Mouse (Mus musculus) cerebellum, adult 8-10 months (tissue): ENCODE results near the gene Cpne5.

Source experiments
- DNase-seq: peaks from one replicate; pipeline ENCODE4 v3.0.0; 2022

Gene Cpne5

DNA sequence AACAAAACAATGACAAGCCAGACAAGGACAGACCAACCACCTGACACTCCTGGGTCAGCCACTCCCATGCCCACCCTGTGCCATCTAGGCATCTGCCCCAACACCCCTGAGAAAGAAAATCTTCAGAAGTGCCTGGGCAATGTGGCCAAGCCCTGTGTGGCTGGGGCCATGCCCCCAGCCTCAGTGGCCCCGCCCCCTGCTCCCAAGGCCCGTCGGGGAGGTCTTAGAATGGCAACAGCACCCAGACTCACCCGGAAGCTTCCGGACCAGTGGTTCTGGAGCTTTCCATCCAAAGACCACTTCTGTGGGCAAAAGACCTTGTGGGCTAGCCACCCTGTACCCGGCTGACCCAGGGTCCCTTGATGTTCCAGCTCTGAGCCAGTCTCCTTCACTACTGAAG lies 35.4 kb downstream of the Cpne5 start:
- DNase-seq, result no peak

DNA sequence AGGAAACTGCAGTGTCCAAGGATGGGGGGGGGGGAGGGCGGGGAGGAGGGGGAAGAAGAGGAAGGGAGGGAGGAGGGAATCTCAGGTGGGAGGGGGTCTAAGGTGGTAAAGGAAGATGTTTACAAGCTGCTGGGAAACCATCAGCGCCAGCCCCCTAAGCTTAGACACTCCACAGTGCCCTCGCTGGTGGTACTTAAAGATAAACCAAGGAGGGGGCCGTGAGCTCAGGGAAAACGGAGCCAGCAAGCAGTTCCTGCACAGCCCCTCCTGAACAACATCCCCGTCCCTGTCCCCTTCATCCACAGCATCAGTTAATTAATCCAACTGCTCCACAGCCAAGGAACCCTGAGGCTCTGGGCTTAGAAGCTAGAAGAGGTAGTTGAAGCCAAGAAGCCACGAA lies 38.1 kb downstream of the Cpne5 start:
- no peak for DNase-seq

DNA sequence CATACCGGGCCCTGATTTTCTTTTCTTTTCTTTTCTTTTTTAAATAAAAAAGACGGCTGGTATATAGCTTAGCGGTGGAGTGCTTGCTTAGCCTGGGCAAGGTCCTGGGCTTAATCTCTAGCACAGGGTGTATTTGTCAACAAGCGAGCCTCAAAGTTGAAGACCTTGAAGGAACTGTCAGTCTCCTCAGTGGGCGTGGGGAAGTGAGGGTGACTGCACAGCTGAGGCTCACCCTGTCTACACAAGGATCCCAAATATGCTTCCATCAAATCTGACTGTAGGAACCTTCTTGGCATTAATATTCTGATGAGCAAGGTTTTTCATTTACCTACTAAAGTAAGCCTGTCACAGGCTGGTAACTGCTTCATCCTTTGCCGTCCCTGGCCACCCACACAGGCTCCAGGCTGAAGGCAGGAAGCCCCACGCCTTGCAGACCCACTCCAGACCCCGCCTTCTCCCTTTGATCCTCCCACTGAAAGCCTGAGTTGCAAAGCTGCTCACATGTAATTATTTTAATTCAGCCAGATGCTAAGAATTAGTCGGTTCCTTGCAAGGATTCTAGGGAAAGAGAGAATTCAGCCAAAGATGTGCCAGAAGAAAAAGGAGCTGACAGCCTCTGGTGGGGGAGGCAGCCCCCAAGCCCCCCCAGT lies 38.7 kb downstream of the Cpne5 start:
- no peak for DNase-seq

DNA sequence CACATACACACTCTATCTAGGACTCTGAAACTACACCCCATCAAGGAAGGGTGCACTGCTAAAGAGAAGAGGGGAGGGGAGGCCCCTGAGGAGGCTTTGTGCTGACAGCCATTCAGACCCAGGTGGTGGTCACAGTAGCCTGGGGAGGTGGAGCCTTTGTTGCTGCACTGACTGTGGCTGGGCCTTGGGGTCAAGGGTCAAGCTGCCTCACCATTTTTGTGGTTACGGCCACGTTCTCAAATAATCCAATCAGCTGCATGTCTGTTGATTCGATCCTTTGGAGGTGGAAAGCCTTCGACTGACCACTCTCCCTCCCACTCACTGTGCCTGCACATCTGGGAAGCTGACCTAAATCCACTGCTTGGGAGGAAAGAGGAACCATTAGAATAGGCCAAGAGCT lies 42.4 kb downstream of the Cpne5 start:
- DNase-seq, result no peak

DNA sequence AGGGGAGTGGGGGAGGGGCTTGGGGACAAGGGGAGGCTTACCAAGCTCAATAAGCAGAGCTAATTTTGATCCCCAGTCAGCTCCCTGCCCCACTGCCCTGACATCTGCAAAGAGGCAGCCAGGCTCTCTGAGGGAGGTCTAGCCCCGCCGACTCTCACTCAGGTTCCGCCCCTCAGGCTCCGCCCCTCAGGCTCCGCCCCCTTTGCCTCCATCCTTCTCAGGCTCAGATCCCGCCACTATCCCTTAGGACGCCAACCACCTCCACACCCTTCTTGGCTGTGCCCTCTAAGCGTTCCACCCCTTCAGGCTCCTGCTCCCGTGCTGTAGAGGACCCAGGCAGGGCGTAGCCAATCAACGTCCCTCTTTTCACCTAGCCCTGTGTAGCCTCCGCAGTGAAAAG lies 49.0 kb downstream of the Cpne5 start:
- no peak for DNase-seq

DNA sequence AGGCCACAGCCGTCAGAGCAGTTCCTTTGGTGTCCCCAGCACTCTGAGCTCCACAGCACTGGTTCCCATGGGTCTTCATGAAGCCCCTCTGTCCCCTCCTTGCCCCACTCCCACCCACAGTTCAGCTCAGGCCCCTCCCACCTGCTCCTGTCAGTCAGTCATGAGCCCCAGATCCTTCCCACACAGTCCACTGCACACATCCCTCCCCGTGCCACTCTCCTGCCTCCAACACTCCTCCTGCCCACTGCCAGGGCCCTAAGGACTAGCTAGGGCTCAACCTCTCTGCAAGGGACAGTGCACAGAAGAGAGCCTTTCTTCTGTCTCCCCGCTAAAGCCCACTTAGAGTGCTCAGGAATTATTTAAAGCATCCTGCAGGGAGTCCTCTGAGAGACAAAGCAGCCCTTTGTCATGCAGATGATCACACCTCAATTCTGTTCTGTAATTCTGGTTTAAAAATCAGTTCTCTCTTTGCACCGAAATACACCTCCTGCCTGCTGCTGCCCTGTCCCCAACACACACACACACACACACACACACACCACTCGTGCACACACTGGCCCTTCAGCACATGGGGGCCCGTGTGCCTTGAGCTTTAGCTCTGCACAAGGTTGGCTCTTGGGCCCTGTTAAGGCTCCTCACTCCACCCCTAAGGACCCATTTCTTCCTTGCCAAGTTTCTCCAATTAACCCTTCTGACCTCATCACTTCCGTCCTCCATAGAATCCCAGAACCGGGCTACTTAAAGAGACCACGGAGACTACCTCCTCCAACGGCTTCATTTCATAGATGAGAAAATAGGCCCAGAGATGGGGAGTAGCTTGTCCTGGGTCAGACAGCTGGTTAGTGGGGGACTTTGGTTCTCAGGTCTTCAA lies 50.7 kb downstream of the Cpne5 start:
- DNase-seq, result no peak

DNA sequence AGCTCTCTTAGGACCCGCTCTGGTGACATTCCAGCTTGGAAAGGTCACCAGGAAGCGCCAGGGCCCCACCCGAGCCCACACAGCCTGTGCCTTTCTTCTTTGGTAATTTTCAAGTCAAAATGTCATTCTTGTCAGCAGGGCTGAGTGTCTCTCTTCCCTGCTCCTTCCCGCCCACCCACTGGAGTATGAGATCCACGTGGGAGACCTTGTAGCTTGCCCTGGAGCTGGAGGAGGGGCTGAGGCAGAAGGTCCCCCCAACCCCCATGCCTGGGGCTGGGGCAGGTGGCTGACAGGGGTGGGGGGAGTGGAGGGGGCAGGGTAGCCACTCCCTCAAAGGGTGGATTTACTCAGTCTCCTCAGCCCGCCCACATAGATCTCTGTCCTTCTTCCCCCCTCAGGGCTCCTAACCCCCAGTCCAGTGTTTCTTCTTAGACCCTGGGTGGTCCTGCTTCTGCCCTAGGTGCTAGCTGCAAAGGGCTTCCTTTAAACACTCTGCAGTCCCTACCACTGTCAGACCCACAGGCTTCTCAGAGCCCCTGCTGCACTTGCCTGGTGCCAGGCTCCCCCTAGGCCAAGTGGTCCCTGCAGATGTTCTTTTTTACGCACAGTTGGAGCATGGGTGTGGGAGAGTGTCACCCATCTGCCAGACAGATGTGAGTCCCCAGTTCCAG lies 52.5 kb downstream of the Cpne5 start:
- DNase-seq, result no peak

DNA sequence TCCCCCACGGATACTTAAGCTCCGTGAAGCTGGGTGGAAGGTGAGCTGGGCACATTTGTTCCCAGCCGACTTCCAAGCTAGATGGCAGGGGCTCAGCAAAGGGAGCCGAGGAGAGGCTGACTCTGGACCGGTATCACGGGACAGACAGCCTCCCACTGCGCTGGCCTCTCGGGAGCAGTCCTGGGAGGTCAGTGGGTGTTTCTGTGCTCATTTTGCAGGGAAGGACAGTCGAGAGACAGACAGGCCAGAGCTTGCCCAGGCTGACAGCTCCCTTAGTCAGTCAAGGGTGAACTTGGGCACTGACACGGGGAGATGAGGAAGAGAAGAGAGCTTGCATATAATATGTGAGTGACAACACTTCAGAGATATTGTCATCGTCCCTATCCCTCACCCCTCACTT lies 54.8 kb downstream of the Cpne5 start:
- no peak for DNase-seq

DNA sequence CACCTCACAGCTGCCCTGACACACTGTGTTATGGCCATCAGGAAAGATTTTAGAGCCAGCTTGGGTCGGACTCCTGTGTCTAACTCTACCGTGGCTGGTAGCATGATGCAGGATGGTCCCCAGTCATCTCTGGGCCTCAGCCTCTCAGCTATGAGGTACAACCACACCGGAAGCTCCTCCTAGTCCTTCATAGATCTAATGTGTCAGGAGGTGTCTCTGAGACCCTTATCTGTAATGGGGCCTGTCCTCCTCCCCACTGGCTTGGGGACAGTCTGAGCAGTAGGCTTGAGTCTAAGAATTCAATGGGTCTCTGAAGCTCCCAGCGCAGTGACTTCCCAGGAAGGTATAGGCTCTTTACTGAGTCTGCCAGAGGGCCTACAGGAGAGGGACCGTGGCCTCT lies 56.2 kb downstream of the Cpne5 start:
- no peak for DNase-seq

DNA sequence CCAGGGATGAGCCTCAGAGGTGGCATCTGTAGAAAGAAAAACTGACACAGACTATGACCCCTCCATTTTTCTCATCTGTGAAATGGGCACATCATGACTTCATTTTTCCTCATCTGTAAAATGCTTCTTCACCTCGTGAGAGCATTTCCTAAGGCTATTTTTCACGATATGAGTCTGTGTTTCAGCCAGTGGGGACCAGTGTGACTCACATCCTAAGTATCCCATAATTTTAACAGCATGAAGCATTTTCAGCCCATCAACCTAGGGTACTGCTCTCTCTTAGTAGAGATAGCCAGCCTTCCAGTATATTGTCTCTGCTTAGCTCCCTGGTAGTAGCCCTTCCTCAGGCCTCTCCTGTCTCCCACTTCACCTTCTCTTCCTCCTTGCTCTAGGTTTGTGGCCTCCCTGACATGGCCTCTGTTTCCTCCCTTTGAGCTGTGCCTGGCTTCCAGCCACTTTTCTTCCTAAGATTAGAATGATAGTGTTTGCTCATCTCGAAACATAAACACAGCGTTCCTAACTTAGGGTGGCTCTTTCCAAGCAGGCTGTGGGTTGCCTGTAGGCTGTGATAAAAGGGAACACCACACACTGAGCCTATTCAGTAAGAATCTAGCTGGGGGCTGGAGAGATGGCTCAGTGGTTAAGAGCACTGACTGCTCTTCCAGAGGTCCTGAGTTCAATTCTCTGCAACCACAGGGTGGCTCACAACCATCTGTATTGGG lies 57.4 kb downstream of the Cpne5 start:
- no peak for DNase-seq

DNA sequence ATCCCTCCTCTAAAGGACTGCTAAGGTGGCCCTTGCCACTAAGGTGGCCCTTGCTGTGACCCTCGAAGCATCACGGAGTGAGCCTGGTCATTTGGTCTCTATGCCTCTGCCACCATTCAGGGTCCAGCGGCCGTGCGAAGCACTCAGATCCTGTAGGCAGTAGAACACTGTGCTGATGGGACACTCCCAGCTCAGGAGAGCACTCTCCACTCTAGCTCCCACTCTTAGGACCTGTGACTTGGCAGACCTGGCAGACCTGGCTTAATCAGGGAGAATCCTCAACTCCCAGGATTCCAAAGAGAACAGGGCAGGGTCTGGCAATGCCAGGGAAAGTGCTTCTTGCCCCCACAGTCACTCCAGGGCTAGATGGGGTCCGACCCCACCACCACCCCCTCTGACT lies 58.0 kb downstream of the Cpne5 start:
- DNase-seq, result no peak

DNA sequence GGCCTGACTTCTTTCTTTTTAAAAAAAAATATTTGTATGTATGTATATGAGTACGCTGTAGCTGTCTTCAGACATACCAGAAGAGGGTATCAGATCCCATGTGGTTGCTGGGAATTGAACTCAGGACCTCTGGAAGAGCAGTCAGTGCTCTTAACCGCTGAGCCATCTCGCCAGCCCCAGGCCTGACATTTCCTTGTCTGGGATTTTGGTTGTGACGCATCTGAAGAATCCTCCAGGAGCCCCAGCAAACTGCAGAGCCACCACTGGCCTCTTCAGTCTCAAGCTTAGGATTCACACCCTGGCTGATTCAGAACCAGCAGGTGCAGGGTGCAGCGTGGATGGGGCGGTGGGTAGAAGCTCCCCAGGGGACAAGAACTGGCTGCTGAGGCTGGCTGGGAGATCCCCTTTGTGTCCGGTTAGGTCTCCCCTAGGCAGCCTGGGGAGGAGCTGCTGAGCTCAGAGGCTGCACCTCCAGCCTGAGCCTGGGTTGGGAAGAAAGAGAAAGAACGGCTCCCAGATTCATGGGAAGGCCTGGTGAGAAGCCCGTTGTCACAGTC lies 59.4 kb downstream of the Cpne5 start:
- DNase-seq, result no peak

DNA sequence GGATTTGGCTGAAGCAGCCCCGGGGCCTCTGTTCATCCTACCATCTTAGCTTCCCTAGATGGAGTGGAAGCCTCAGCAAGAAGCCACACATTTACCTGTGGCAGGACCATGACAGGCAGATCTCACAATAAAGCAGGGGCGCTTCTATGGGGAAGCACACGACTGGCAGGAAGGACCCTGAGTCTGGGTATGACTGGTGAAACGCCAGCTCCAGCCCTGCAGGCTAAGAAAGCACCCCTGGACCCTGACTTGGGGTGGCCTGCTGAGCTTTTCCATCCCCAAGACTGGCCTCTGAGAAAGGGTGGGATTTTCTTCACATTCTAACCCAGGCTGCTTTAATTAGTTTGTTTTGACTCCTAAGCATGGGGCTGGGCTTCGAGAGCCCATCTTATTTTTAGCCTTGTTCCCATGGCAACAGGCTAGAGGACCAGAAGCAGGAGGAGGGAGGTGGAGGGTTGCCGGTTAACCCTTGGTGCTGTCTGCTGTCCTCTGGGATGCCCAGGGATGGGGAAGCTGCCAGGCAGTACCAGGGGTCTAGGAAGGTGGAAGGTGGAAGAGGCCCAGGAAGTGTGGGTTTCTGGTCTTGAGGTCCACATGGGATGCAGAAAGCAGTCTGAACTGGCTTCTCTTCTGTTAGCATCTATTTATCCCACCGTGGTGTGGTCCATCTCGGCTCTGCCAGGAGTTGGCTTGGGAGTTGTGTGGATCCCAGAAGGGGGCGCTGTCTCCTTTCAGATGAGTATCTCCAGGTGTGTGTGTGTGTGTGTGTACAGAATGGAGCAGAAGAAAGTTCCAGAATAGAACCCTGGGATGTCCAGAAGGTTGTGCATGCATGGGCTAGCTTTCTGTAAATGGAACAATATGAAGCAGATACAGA lies 61.3 kb downstream of the Cpne5 start:
- peak; percentile 37 for DNase-seq

DNA sequence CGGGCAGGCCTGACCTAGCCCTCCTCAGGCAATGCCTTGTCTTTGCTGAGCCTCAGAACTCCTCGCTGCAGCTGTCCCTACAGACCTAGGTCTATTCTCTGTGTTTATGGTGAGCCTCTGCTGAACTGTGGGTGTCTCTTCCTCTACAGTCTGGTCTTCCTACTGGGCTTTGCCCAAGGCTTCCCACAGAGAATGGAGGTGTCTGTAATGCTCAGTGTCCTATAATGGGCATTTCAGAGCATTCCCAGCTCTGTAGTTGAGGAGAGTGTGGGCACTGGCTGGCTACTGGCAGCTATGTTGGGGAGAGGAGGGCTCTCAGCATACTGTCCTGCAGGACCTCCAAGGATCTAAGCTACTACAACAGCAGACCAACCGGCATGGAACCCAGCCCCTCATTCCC lies 62.3 kb downstream of the Cpne5 start:
- DNase-seq, result no peak

DNA sequence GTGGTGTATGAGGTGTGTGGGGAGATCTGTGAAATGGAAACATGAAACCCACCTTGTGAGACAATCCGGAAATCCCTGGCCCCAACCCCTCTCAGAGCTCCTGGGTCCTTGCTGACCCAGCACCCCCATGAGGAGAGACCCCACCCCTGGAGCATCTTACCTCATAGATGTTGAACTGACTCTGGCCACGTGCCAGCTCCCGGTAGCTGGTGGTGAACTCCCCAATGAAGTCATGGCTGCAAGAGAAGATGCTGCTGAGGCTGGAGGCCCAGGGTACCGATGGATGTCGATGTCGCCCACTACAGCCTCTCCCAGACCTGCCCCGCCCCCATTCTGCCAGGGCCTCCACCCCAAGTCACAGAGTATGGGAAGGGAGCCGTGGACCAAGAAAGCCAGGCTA lies 64.8 kb downstream of the Cpne5 start:
- no peak for DNase-seq

DNA sequence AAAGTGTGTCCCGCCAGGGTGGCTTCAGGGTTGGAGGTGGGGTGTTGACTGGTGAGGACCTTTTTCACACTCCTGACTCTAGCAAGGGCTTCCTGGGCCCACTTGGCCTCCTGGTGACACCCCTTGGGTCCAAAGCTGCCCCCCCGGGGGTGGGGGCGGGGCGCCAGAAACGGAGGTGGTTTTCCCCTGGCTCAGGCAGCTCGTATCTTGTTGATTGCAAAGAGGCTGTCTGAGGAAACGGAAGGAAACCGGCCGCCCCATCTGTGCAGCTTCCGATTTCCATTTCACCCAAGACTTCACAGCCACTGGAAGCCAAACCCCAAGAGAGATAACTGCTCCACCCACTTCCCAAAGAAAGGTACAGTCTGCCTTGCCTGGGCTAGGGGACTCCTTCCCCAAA lies 65.9 kb downstream of the Cpne5 start:
- DNase-seq, result no peak

DNA sequence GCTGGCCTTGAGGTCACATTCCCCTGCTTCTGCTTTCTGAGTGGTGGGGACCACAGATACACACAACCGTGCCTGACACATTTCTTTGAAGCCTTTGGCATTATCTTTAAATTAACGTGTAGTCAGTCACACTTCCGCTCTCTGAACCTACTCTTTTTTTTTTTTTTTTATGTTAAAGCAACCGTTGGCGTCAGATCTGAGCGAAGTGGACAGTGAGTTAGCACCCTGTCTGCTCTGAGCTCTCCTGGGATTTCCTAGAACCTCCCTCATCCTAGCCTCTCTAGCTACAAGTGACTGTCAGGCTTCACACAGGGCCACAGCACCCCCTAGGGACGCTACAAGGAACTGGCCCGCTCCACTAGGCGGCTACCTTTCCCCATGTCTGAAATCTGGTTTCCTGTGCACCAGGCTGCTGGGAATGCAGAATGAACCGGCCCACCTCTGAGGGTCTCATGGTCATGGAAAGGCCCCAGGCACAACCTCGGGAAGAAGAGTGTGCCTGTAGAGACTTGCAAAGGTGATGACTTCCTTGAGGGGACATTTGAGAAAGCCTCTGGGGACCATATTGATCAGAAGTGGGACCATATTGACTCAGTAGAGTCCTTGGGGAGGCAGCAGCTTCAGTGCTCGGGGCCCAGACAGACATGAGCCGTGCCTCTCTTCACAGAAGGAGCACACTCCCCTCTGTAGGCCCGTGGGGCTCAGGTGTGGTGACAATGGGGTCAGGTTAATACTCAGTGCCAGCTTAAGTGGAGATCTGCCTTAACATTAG lies 66.8 kb downstream of the Cpne5 start:
- peak; percentile 71 for DNase-seq

DNA sequence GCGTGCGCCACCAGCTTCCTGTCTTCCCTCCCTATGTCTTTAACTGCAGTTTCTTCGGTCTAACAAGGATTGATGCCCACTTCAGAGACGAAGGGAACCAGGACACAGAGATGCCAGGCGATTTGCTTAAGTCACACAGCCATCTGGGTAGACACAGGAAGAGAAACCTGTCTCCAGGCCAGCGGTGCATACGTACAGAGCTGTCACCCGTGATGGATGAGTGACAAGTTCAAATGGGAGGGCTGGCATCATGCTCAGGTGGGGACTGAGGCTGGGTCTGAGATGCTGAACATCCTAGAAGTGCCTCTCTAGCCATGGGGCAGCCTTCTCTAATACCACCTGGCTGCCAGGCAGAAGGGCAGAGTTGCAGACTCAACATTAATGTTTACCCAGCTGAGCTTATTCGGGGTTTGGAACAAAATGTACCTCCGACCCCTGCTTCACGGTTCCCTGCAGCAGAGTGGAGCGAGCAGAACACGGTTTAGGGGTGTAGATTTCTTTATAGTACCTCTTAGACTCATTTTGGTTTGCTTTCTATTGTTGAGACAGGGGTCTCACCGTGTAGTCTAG lies 67.5 kb downstream of the Cpne5 start:
- DNase-seq, result no peak

DNA sequence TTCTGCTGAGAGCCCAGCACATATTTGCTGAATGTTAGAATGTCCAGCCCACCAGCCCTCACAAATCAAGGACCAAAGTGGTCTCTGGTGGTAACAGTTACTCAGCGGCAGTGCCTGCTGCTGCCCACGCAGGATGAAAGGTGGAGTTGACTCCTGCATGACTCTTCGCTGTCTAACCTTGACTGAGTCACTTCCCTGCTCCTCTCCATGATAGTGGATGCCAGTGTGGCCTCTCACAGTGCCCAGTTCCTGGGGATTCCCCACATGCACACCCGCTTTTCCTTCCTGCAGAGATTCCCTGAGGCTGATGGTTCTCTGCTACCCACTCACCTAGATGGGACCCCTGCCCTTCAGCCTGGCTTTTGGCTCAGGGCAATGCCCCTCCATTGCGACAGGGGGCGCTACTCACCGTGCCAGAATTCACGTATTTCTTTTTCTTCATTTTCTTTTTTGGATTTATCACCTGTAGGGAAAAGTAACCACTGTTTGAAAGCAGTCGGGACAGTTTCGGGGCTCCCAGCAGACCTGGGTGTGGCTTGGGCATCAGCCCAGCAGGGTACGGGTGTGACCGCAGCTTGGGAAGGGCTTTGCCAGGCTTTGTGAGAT lies 68.9 kb downstream of the Cpne5 start:
- no peak for DNase-seq

DNA sequence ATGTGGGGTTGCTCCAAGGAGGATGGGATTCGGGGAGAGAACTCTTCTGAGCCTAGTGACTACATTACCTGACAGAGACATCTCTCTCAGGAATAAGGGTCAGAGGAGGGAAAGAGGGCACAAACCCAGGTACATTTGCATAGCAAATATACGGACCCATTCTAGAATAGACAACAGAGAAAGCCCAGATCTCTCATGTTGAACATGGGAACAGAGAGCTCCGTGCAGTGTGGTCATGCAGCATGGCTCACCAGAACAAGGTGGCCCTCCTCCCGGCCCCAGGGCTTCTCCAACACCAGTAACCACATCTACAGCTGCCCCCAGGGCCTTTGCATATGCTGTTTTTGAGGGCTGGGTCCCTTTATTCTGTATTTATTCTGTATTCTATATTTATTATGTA lies 69.5 kb downstream of the Cpne5 start:
- no peak for DNase-seq
